Mouse (Mus musculus): ENCODE data around the gene Tnrc18.

Gene Tnrc18

GRCm38 (mm10) chr5:142822286-142823095, 5.0 kb upstream of the Tnrc18 start:
- DNase-seq (ENCODE audit: low read depth, low spot score), result no peak

- DNase-seq (ENCODE audit: low read depth, low spot score), result no peak
These were observed 4.5 kb upstream of the Tnrc18 start for GRCm38 (mm10) chr5:142821974-142822285.

GRCm38 (mm10) chr5:142821266-142821973, 4.0 kb upstream of the Tnrc18 start:
- DNase-seq (ENCODE audit: low read depth, low spot score), result peak; percentile 83

- no peak for DNase-seq (ENCODE audit: low read depth, low spot score)
These were observed 3.1 kb upstream of the Tnrc18 start for GRCm38 (mm10) chr5:142820276-142821265.

- no peak for DNase-seq (ENCODE audit: low read depth, low spot score)
These were observed 2.2 kb upstream of the Tnrc18 start for GRCm38 (mm10) chr5:142819385-142820275.

- DNase-seq (ENCODE audit: low read depth, low spot score), result no peak
These were observed 1.2 kb upstream of the Tnrc18 start for GRCm38 (mm10) chr5:142818435-142819360.

GRCm38 (mm10) chr5:142816811-142817523, 495 bp downstream of the Tnrc18 start:
- DNase-seq (ENCODE audit: low read depth, low spot score), result no peak

- no peak for DNase-seq (ENCODE audit: low read depth, low spot score)
These were observed 1.2 kb downstream of the Tnrc18 start for GRCm38 (mm10) chr5:142816031-142816810.

GRCm38 (mm10) chr5:142815421-142816001, 2.0 kb downstream of the Tnrc18 start:
- no peak for DNase-seq (ENCODE audit: low read depth, low spot score)

GRCm38 (mm10) chr5:142814711-142815420, 2.6 kb downstream of the Tnrc18 start:
- no peak for DNase-seq (ENCODE audit: low read depth, low spot score)

GRCm38 (mm10) chr5:142814161-142814651, 3.3 kb downstream of the Tnrc18 start:
- DNase-seq (ENCODE audit: low read depth, low spot score), result no peak

- no peak for DNase-seq (ENCODE audit: low read depth, low spot score)
These were observed 3.7 kb downstream of the Tnrc18 start for GRCm38 (mm10) chr5:142813722-142814111.

GRCm38 (mm10) chr5:142812976-142813721, 4.3 kb downstream of the Tnrc18 start:
- DNase-seq (ENCODE audit: low read depth, low spot score), result no peak

GRCm38 (mm10) chr5:142812621-142812975, 4.9 kb downstream of the Tnrc18 start:
- no peak for DNase-seq (ENCODE audit: low read depth, low spot score)

- DNase-seq (ENCODE audit: low read depth, low spot score), result no peak
These were observed 5.5 kb downstream of the Tnrc18 start for GRCm38 (mm10) chr5:142811870-142812443.

Measured in embryo, embryonic 11.5 days (tissue).